Mouse (Mus musculus): Measurements from ENCODE around the gene Cacna1f.
A peak's percentile ranks its signal among the peaks of the same experiment; 100 is the strongest.

Cacna1f gene

GRCm38 (mm10) chrX:7632560-7632959 lies 25.7 kb downstream of the Cacna1f start:
- DNase-seq (ENCODE audit: low read depth, low spot score), result no peak

- no peak for DNase-seq (ENCODE audit: low read depth, low spot score)
Observed at GRCm38 (mm10) chrX:7635101-7635500, 28.2 kb downstream of the Cacna1f start.

GRCm38 (mm10) chrX:7638401-7639091 lies 31.7 kb downstream of the Cacna1f start, which contains the start of gene Syp:
Gene Syp (plus strand): TSS chrX:7638471.
- peak; percentile 71 for DNase-seq (ENCODE audit: low read depth, low spot score)

- no peak for DNase-seq (ENCODE audit: low read depth, low spot score)
Observed at GRCm38 (mm10) chrX:7639536-7640325, 32.8 kb downstream of the Cacna1f start.

- peak; percentile 75 for DNase-seq (ENCODE audit: low read depth, low spot score)
Observed at GRCm38 (mm10) chrX:7640785-7641184, 33.9 kb downstream of the Cacna1f start.

GRCm38 (mm10) chrX:7645349-7645748 lies 38.5 kb downstream of the Cacna1f start:
- peak; percentile 59 for DNase-seq (ENCODE audit: low read depth, low spot score)

- DNase-seq (ENCODE audit: low read depth, low spot score), result peak; percentile 46
Observed at GRCm38 (mm10) chrX:7648671-7649304, 41.9 kb downstream of the Cacna1f start.

- no peak for DNase-seq (ENCODE audit: low read depth, low spot score)
Observed at GRCm38 (mm10) chrX:7657221-7657639, 50.3 kb downstream of the Cacna1f start, which contains the start of gene Prickle3. Gene Prickle3 (plus strand): TSS chrX:7657260.

GRCm38 (mm10) chrX:7658031-7658784 lies 51.3 kb downstream of the Cacna1f start:
- DNase-seq (ENCODE audit: low read depth, low spot score), result no peak

- no peak for DNase-seq (ENCODE audit: low read depth, low spot score)
Observed at GRCm38 (mm10) chrX:7658785-7659589, 52.1 kb downstream of the Cacna1f start.

- DNase-seq (ENCODE audit: low read depth, low spot score), result no peak
Observed at GRCm38 (mm10) chrX:7661086-7661485, 54.2 kb downstream of the Cacna1f start.

- no peak for DNase-seq (ENCODE audit: low read depth, low spot score)
Observed at GRCm38 (mm10) chrX:7662936-7663335, 56.1 kb downstream of the Cacna1f start.

- DNase-seq (ENCODE audit: low read depth, low spot score), result no peak
Observed at GRCm38 (mm10) chrX:7664791-7665190, 57.9 kb downstream of the Cacna1f start.

- DNase-seq (ENCODE audit: low read depth, low spot score), result no peak
Observed at GRCm38 (mm10) chrX:7665739-7666502, 59.0 kb downstream of the Cacna1f start.

GRCm38 (mm10) chrX:7670390-7670881 lies 63.6 kb downstream of the Cacna1f start:
- no peak for DNase-seq (ENCODE audit: low read depth, low spot score)

- DNase-seq (ENCODE audit: low read depth, low spot score), result no peak
Observed at GRCm38 (mm10) chrX:7670921-7671623, 64.2 kb downstream of the Cacna1f start, which contains the start of gene Plp2. Gene Plp2 (minus strand): TSS chrX:7671390.

GRCm38 (mm10) chrX:7672739-7673138 lies 65.9 kb downstream of the Cacna1f start:
- DNase-seq (ENCODE audit: low read depth, low spot score), result no peak

- DNase-seq (ENCODE audit: low read depth, low spot score), result no peak
Observed at GRCm38 (mm10) chrX:7673578-7674281, 66.8 kb downstream of the Cacna1f start.

All from retina, postnatal 7 days (tissue).